Mouse (Mus musculus): ENCODE data around the gene Zbtb46. TPM values are rescaled to one million over a fixed set of nuclear protein-coding genes. Genes with fewer than 3 reads are reported as not detected.

Gene Zbtb46
- total RNA-seq, 2 experiments from 2014 or later: 1.4 to 3.9 TPM

- ATAC-seq (ENCODE audit: poor library complexity, severe bottlenecking): no peak
Measured at GRCm38 (mm10) chr2:181465423-181465822, 6.2 kb upstream of the Zbtb46 start.

GRCm38 (mm10) chr2:181463008-181463738, 3.9 kb upstream of the Zbtb46 start:
- ATAC-seq (ENCODE audit: poor library complexity, severe bottlenecking): no peak

GRCm38 (mm10) chr2:181462604-181463003, 3.4 kb upstream of the Zbtb46 start:
- ATAC-seq (ENCODE audit: poor library complexity, severe bottlenecking): no peak

- ATAC-seq (ENCODE audit: poor library complexity, severe bottlenecking): no peak
Measured at GRCm38 (mm10) chr2:181461536-181462100, 2.4 kb upstream of the Zbtb46 start.

- ATAC-seq (ENCODE audit: poor library complexity, severe bottlenecking): peak; percentile 36
Measured at GRCm38 (mm10) chr2:181459673-181460621, 721 bp upstream of the Zbtb46 start.

GRCm38 (mm10) chr2:181458411-181459152, 644 bp downstream of the Zbtb46 start:
- ATAC-seq (ENCODE audit: poor library complexity, severe bottlenecking): no peak

GRCm38 (mm10) chr2:181457831-181458230, 1.4 kb downstream of the Zbtb46 start:
- ATAC-seq (ENCODE audit: poor library complexity, severe bottlenecking): no peak

- no peak for ATAC-seq (ENCODE audit: poor library complexity, severe bottlenecking)
Measured at GRCm38 (mm10) chr2:181455899-181456298, 3.3 kb downstream of the Zbtb46 start.

- no peak for ATAC-seq (ENCODE audit: poor library complexity, severe bottlenecking)
Measured at GRCm38 (mm10) chr2:181453274-181453673, 6.0 kb downstream of the Zbtb46 start.

GRCm38 (mm10) chr2:181452181-181452580, 7.0 kb downstream of the Zbtb46 start:
- ATAC-seq (ENCODE audit: poor library complexity, severe bottlenecking): no peak

GRCm38 (mm10) chr2:181443016-181443415, 16.2 kb downstream of the Zbtb46 start:
- ATAC-seq (ENCODE audit: poor library complexity, severe bottlenecking): peak; percentile 67

GRCm38 (mm10) chr2:181438176-181438575, 21.1 kb downstream of the Zbtb46 start:
- 0 out of 2 replicates have a peak, but pooled peaks have one; percentile 32 for ATAC-seq (ENCODE audit: poor library complexity, severe bottlenecking)

GRCm38 (mm10) chr2:181436246-181436645, 23.0 kb downstream of the Zbtb46 start:
- peak; percentile 96 for ATAC-seq (ENCODE audit: poor library complexity, severe bottlenecking)

- no peak for ATAC-seq (ENCODE audit: poor library complexity, severe bottlenecking)
Measured at GRCm38 (mm10) chr2:181423834-181424233, 35.4 kb downstream of the Zbtb46 start.

GRCm38 (mm10) chr2:181420903-181421638, 38.2 kb downstream of the Zbtb46 start:
- ATAC-seq (ENCODE audit: poor library complexity, severe bottlenecking): no peak

GRCm38 (mm10) chr2:181420426-181420825, 38.8 kb downstream of the Zbtb46 start:
- no peak for ATAC-seq (ENCODE audit: poor library complexity, severe bottlenecking)

GRCm38 (mm10) chr2:181419359-181419758, 39.9 kb downstream of the Zbtb46 start:
- ATAC-seq (ENCODE audit: poor library complexity, severe bottlenecking): no peak

GRCm38 (mm10) chr2:181415945-181416344, 43.3 kb downstream of the Zbtb46 start:
- ATAC-seq (ENCODE audit: poor library complexity, severe bottlenecking): no peak

- no peak for ATAC-seq (ENCODE audit: poor library complexity, severe bottlenecking)
Measured at GRCm38 (mm10) chr2:181413141-181413540, 46.1 kb downstream of the Zbtb46 start.

Measured in megakaryocyte, adult 5-6 weeks (primary cell).